Comparison of ENCODE assay signal across 9 mouse cellular contexts in the genomic region with DNA sequence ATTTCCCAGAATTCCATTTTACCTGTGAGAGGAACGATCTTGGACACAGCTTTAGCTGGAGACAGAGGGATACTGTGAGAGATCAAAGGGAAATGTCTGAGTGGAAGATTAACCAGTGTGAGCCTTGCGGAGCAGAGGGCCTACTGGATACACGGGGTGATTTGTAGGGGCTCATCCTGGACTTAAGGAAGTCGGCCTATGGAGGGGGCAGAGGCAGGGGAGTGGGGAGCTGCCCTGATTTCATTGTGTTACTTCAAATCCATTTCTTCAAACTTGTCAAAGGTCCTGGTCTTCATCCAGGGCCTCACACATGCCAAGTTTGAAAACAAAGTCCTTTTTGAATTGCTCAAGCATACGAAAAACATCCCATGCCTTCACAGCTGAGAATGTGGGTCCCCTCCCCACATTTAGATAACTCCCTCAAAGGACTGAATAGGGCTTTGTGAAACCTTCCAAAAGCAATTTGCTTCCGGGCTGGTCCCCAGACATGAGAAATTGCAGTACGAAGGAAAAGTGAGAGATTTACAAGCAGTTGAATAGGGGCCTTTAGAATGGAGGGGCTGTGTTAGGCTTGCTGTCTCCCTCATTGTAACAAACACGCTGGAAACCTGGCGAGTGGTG. TPM values are rescaled to one million over a fixed set of nuclear protein-coding genes. Genes with fewer than 3 reads are reported as not detected.
DNase-seq lines count a peak whose midpoint lies in the region; ATAC-seq lines count a peak whose summit lies in the region.
"Had no signal": no experiment of that assay in that cellular context is flagged by ENCODE, and none has a peak within 500 bp of the region (broad histone marks: within the 10 kb centered on the region; RNA-seq: fewer than 3 reads in every experiment).

No protein-coding gene starts in this region.

- H3K27ac ChIP-seq in liver, embryonic 16.5 days (ENCODE audit: low read length) = 0 out of 2 replicates have a peak overlapping the region, but pooled peaks have one; percentile 14
- H3K27ac ChIP-seq in liver, embryonic 11.5 days (ENCODE audit: low read depth, low read length) = no peak overlapping the region
- H3K27ac ChIP-seq in heart, embryonic 16.5 days (ENCODE audit: low read length) = peak overlapping the region; percentile 52

- no peak for DNase-seq in liver, embryonic 11.5 days (ENCODE audit: low spot score)
- DNase-seq in kidney, postnatal 25 days = peak; percentile 33 to 63
- no peak for DNase-seq in lung, adult 18-20 months
- no peak for DNase-seq in thymus, postnatal 25 days
- no peak for DNase-seq in left cerebral cortex, adult 11 months (ENCODE audit: low spot score)

- peaks cover 38% of the 10 kb centered on the region for H3K36me3 ChIP-seq in liver, embryonic 16.5 days (ENCODE audit: control insufficient read depth, insufficient read depth)
- peaks cover 53% of the 10 kb centered on the region for H3K36me3 ChIP-seq in liver, embryonic 11.5 days (ENCODE audit: control insufficient read depth, insufficient read depth, low read length)
- peaks cover 64% of the 10 kb centered on the region for H3K36me3 ChIP-seq in heart, embryonic 16.5 days (ENCODE audit: control insufficient read depth, insufficient read depth)

- WGBS in liver, embryonic 16.5 days (ENCODE audit: insufficient replicate concordance) = 68% methylated on average over 9 of the region's 9 CpGs
- 79% methylated on average over 9 of the region's 9 CpGs for WGBS in liver, embryonic 11.5 days
- WGBS in heart, embryonic 16.5 days = 75% methylated on average over 9 of the region's 9 CpGs

- no peak overlapping the region for H3K4me2 ChIP-seq in liver, embryonic 16.5 days (ENCODE audit: low read depth, low read length)
- no peak overlapping the region for H3K4me2 ChIP-seq in liver, embryonic 11.5 days
- H3K4me2 ChIP-seq in heart, embryonic 16.5 days (ENCODE audit: low read depth, low read length) = no peak overlapping the region

- H3K9me3 ChIP-seq in liver, embryonic 16.5 days (replicated peaks; ENCODE audit: control insufficient read depth, low read length) = peaks cover 4% of the 10 kb centered on the region
- peaks cover 7% of the 10 kb centered on the region for H3K9me3 ChIP-seq in liver, embryonic 11.5 days (ENCODE audit: control insufficient read depth, low read length)
- peaks cover 9% of the 10 kb centered on the region for H3K9me3 ChIP-seq in heart, embryonic 16.5 days (replicated peaks; ENCODE audit: control insufficient read depth, low read length)

- no peak overlapping the region for H3K9ac ChIP-seq in liver, embryonic 16.5 days (ENCODE audit: low read depth, low read length)
- H3K9ac ChIP-seq in liver, embryonic 11.5 days (ENCODE audit: low read depth, low read length) = no peak overlapping the region
- H3K9ac ChIP-seq in heart, embryonic 16.5 days (ENCODE audit: low read length) = no peak overlapping the region

- no peaks in the 10 kb centered on the region for H3K27me3 ChIP-seq in liver, embryonic 16.5 days (ENCODE audit: control insufficient read depth, insufficient read depth, low read depth, low read length)
- no peaks in the 10 kb centered on the region for H3K27me3 ChIP-seq in liver, embryonic 11.5 days (replicated peaks; ENCODE audit: control insufficient read depth, insufficient read depth, low read length)
- H3K27me3 ChIP-seq in heart, embryonic 16.5 days (ENCODE audit: control insufficient read depth, insufficient read depth, low read length) = no peaks in the 10 kb centered on the region

- ATAC-seq in liver, embryonic 16.5 days (ENCODE audit: low read depth) = no peak
- no peak for ATAC-seq in liver, embryonic 11.5 days (replicated peaks; ENCODE audit: low FRiP score)
- ATAC-seq in heart, embryonic 16.5 days (replicated peaks; ENCODE audit: extremely low read depth, insufficient read depth, low FRiP score) = no peak

- H3K4me3 ChIP-seq in liver, embryonic 16.5 days (ENCODE audit: low read depth, low read length) = no peak overlapping the region
- no peak overlapping the region for H3K4me3 ChIP-seq in liver, embryonic 11.5 days (ENCODE audit: low read depth, low read length)
- no peak overlapping the region for H3K4me3 ChIP-seq in heart, embryonic 16.5 days (ENCODE audit: low read length)

- peaks cover 3% of the 10 kb centered on the region for H3K4me1 ChIP-seq in liver, embryonic 16.5 days (ENCODE audit: control insufficient read depth, low read depth, low read length)
- no peaks in the 10 kb centered on the region for H3K4me1 ChIP-seq in liver, embryonic 11.5 days (replicated peaks; ENCODE audit: control insufficient read depth, insufficient read depth, low read length)
- no peaks in the 10 kb centered on the region for H3K4me1 ChIP-seq in heart, embryonic 16.5 days (ENCODE audit: control insufficient read depth, insufficient read depth, low read length)

RNA-seq across cellular contexts. Expression of gene Adam30, which starts 55.5 kb away (rescaled TPM):
- polyA plus RNA-seq in liver, embryonic 16.5 days (2015; fragmentation: Nextera tagmentation; extraction: Ambion mirVana) = not detected in 2 replicates
- polyA plus RNA-seq in liver, embryonic 11.5 days (2014; fragmentation: Nextera tagmentation; extraction: Ambion mirVana) = not detected in 2 replicates
- not detected in 2 replicates for polyA plus RNA-seq in heart, embryonic 16.5 days (2015; fragmentation: Nextera tagmentation; extraction: Ambion mirVana)
- polyA plus RNA-seq: cerebellum, adult 2 months; stomach, embryonic 16.5 days had no signal

Comparison
In these comparisons a context has a peak if more than half of its experiments do, and no peak if none do; other contexts are left out.
1. DNase-seq: peak in kidney, postnatal 25 days (2 of 2); none in liver, embryonic 11.5 days (single experiment), lung, adult 18-20 months (0 of 2), thymus, postnatal 25 days (single experiment) and left cerebral cortex, adult 11 months (single experiment).